Mouse (Mus musculus) forebrain, embryonic 10.5 days (tissue): Measurements from ENCODE around the gene Pygl. TPM values are rescaled to one million over a fixed set of nuclear protein-coding genes. Genes with fewer than 3 reads are reported as not detected.
"Not testable (repeated sequence)": the region's sequence is repeated elsewhere in the genome, so short reads cannot be mapped to it uniquely, and the experiment has no call there.

Source experiments
- DNase-seq: peaks from one replicate; pipeline ENCODE4 v3.0.0-alpha.2; 2017; ENCODE audit warnings: low spot score; ENCODE audit errors: extremely low spot score
- H3K27ac ChIP-seq: fragments of 300-500 bp; sonication (generic); 2 replicates; pipeline ENCODE4 v1.5.1; 2016; ENCODE audit warnings: mild to moderate bottlenecking
- H3K27me3 ChIP-seq: fragments of 300-500 bp; sonication (generic); 2 replicates; pipeline ENCODE4 v1.6.1; 2016; ENCODE audit warnings: mild to moderate bottlenecking; ENCODE audit not compliant: poor library complexity, severe bottlenecking
- H3K36me3 ChIP-seq: fragments of 300-500 bp; sonication (generic); replicated peaks from 2 replicates; pipeline ENCODE4 v1.6.1; 2016; ENCODE audit warnings: mild to moderate bottlenecking, moderate library complexity
- H3K4me1 ChIP-seq: fragments of 300-500 bp; sonication (generic); 2 replicates; pipeline ENCODE4 v1.6.1; 2016
- H3K4me3 ChIP-seq: fragments of 300-500 bp; sonication (generic); 2 replicates; pipeline ENCODE4 v1.5.1; 2016; ENCODE audit warnings: mild to moderate bottlenecking, moderate library complexity
- H3K9me3 ChIP-seq: fragments of 300-500 bp; sonication (generic); 2 replicates; pipeline ENCODE4 v1.6.1; 2016; ENCODE audit warnings: mild to moderate bottlenecking, moderate library complexity
- WGBS: fragments of 180-500 bp; shearing (Covaris S2); methylation state at CpG from one replicate; pipeline ENCODE4 v1.1.7; 2016; 5-methylcytosine and 5-hydroxymethylcytosine counted together
- polyA plus RNA-seq: library from polyadenylated mRNA; unstranded; fragments of >200 nt; fragmentation: Nextera tagmentation; extraction: Ambion mirVana; gene quantifications from 2 replicates; pipeline ENCODE4 v1.2.1, GENCODE M21; 2016

The Pygl gene
- polyA plus RNA-seq, 1 experiment from 2014 or later, result 9.7 TPM

GRCm38 (mm10) chr12:70144637-70145448, 86.4 kb downstream of the Pygl start:
- H3K4me1 ChIP-seq, result peaks cover 27% of the 10 kb centered on the region
- no peak overlapping the region for H3K4me3 ChIP-seq
- H3K36me3 ChIP-seq, result no peaks in the 10 kb centered on the region
- no peaks in the 10 kb centered on the region for H3K9me3 ChIP-seq
- WGBS, result 52% methylated on average over 20 of the region's 20 CpGs
- peaks cover 8% of the 10 kb centered on the region for H3K27me3 ChIP-seq
- peak; percentile 60 for DNase-seq
- H3K27ac ChIP-seq, result peak overlapping the region; percentile 58; the same call in 1 of the 2 replicates

- H3K27me3 ChIP-seq, H3K4me3 ChIP-seq, H3K9me3 ChIP-seq, DNase-seq, H3K36me3 ChIP-seq: not testable (repeated sequence)
- peaks cover 27% of the 10 kb centered on the region for H3K4me1 ChIP-seq
- H3K27ac ChIP-seq, result peak overlapping the region; percentile 68
- WGBS, result 42% methylated on average over 3 of the region's 3 CpGs
Measured at GRCm38 (mm10) chr12:70144106-70144587, 87.1 kb downstream of the Pygl start.

GRCm38 (mm10) chr12:70140993-70141576, 90.2 kb downstream of the Pygl start:
- no peaks in the 10 kb centered on the region for H3K9me3 ChIP-seq
- no peak overlapping the region for H3K4me3 ChIP-seq
- H3K27ac ChIP-seq, result no peak overlapping the region
- no peaks in the 10 kb centered on the region for H3K36me3 ChIP-seq
- 89% methylated on average over 5 of the region's 5 CpGs for WGBS
- peaks cover 8% of the 10 kb centered on the region; the same call in 1 of the 2 replicates for H3K4me1 ChIP-seq
- no peaks in the 10 kb centered on the region for H3K27me3 ChIP-seq
- no peak for DNase-seq

Other genes with a start within 250 kb of the Pygl start
- gene Sav1, start 244.5 kb downstream of the Pygl start, polyA plus RNA-seq, result 2.0 and 3.4 TPM in 2 replicates
- 8.9 and 9.7 TPM in 2 replicates for gene Nin, start 117.8 kb downstream of the Pygl start, polyA plus RNA-seq
- not detected in 2 replicates for gene Abhd12b, start 77.3 kb downstream of the Pygl start, polyA plus RNA-seq
- 8.7 and 10.1 TPM in 2 replicates for gene Trim9, start 116.1 kb upstream of the Pygl start, polyA plus RNA-seq
- 127 and 139 TPM in 2 replicates for gene Tmx1, start 221.6 kb upstream of the Pygl start, polyA plus RNA-seq